Mouse (Mus musculus): ENCODE measurements at regions not wholly inside any gene's neighbourhood (a gene's known extent, or its start where the extent isn't known, plus 50 kb on each side); places are given as distances from the start of the nearest gene placed in this dataset.

DNA sequence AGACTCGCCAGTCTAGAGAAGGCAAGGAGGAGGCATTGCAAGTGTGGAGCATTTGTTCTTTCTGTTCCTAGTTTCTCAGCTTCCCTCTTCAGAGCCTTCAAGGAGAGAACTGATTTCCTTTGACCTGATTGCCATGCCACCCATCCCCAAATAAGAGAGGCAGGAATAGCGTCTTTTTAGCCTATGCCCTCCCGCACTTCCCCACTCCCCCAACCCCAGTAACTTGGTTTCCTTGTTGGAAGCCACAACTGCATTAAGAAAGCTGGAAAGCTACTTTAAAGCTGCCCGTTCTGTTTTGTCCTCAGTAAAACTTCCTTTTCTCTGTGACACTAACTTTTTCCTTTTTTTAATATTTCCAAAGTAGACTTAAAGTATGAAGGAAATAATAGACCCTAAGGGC is 123.2 kb downstream of the Cd55b start:
- TF ChIP-seq POLR2A (IDR thresholded peaks at IDR 0.05; ENCODE audit: control insufficient read depth in 1 of 2, insufficient read depth in 1 of 2, low read depth in 1 of 2, low read length in 2 of 2, poor library complexity in 1 of 2) = no peak
- no peak for TF ChIP-seq GATA1 (IDR thresholded peaks at IDR 0.05; ENCODE audit: low read depth, low read length)
- no peak for TF ChIP-seq ZNF384 (IDR thresholded peaks at IDR 0.05; ENCODE audit: low read depth, low read length)
- TF ChIP-seq EP300 (IDR thresholded peaks at IDR 0.05; ENCODE audit: low read depth in 1 of 2, low read length in 2 of 2) = no peak
- TF ChIP-seq GABPA (IDR thresholded peaks at IDR 0.05; ENCODE audit: low read depth, low read length) = no peak
- no peak for TF ChIP-seq SIN3A (IDR thresholded peaks at IDR 0.05; ENCODE audit: low read length)
- no peak for TF ChIP-seq CHD2 (IDR thresholded peaks at IDR 0.05; ENCODE audit: low read length)
- no peak for TF ChIP-seq CTCF (IDR thresholded peaks at IDR 0.05 in 2 of 3, conservative IDR thresholded peaks at IDR 0.05 in 1 of 3; ENCODE audit: control insufficient read depth in 1 of 3, insufficient read depth in 1 of 3, low read depth in 2 of 3, low read length in 3 of 3, poor library complexity in 1 of 3, severe bottlenecking in 1 of 3)
- no peak for TF ChIP-seq KAT2A (conservative IDR thresholded peaks at IDR 0.05; ENCODE audit: low read depth, low read length)
- no peak for TF ChIP-seq HCFC1 (IDR thresholded peaks at IDR 0.05; ENCODE audit: low read depth, low read length)
- TF ChIP-seq USF1 (IDR thresholded peaks at IDR 0.05; ENCODE audit: low read depth, low read length) = no peak
- no peak for TF ChIP-seq ELF1 (IDR thresholded peaks at IDR 0.05; ENCODE audit: low read depth, low read length)

All from MEL (cell line).